Comparison of ENCODE assay signal across 8 mouse cellular contexts in the genomic region with DNA sequence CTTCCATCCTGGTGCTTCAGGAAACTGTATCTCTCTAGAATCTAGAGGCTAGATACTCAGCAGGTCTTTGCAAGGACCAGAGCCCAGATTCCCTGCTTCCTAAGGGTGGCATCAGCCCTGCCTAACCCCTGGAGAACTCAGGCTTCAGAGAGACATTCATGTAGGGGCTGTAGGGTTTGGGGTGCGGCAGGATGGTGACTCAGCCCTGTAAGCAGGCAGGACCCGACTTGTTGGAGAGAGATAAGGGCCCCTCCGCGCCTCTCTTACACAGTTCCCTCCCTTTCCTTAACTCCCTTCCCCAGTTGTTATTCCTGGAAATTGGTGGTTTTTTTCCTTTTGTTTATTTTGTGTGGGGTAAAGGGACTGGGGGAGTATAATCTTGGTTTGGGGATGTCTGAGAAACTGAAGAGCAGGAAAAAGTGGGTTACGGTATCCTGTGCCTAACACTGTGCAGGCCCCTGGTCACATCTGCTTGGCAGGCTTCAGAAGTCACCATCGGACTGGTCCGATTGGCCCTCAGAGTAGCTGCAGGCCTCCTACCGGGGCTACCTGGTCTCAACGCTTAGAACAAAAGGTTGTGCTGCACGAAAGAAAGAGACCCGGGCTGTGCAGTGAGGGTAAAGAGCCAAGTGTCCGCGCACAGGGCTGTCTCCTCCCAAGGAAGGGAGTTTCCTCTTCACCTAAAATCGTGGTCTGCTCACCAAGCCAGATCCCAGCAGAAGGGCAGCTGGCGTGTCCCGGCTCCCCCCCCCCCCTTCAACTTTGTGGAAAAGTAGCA. TPM values are rescaled to one million over a fixed set of nuclear protein-coding genes. Genes with fewer than 3 reads are reported as not detected.
DNase-seq lines count a peak whose midpoint lies in the region; ATAC-seq lines count a peak whose summit lies in the region.

No protein-coding gene starts in this region.

- H3K4me2 ChIP-seq in lung, embryonic 16.5 days (ENCODE audit: low read depth, low read length), result peak overlapping the region; percentile 73
- peak overlapping the region; percentile 57 for H3K4me2 ChIP-seq in forebrain, embryonic 12.5 days
- peak overlapping the region; percentile 80 for H3K4me2 ChIP-seq in liver, embryonic 13.5 days
- peak overlapping the region; percentile 47 for H3K4me2 ChIP-seq in stomach, embryonic 14.5 days (replicated peaks; ENCODE audit: low read depth, low read length)

- DNase-seq in lung, postnatal 36 days, result no peak
- DNase-seq in liver, embryonic 13.5 days, result peak; percentile 86
- no peak for DNase-seq in cerebellum, adult 18-20 months
- no peak for DNase-seq in adrenal gland, adult 2 months

- 11% methylated on average over 16 of the region's 16 CpGs for WGBS in lung, embryonic 16.5 days
- WGBS in forebrain, embryonic 12.5 days, result 9% methylated on average over 16 of the region's 16 CpGs
- WGBS in liver, embryonic 13.5 days (ENCODE audit: insufficient replicate concordance), result 3% methylated on average over 16 of the region's 16 CpGs
- 12% methylated on average over 16 of the region's 16 CpGs for WGBS in stomach, embryonic 14.5 days

- H3K27me3 ChIP-seq in lung, embryonic 16.5 days (ENCODE audit: control insufficient read depth, insufficient read depth, low read depth, low read length), result peaks cover 30% of the 10 kb centered on the region
- H3K27me3 ChIP-seq in forebrain, embryonic 12.5 days, result peaks cover 83% of the 10 kb centered on the region
- peaks cover 37% of the 10 kb centered on the region for H3K27me3 ChIP-seq in liver, embryonic 13.5 days
- H3K27me3 ChIP-seq in stomach, embryonic 14.5 days (ENCODE audit: control insufficient read depth, insufficient read depth, low read length), result peaks cover 5% of the 10 kb centered on the region; the same call in 1 of the 2 replicates

- no peak overlapping the region for H3K9ac ChIP-seq in lung, embryonic 16.5 days (ENCODE audit: low read length)
- H3K9ac ChIP-seq in forebrain, embryonic 12.5 days, result peak overlapping the region; percentile 42; the same call in 1 of the 2 replicates
- peak overlapping the region; percentile 77 for H3K9ac ChIP-seq in liver, embryonic 13.5 days
- H3K9ac ChIP-seq in stomach, embryonic 14.5 days (replicated peaks; ENCODE audit: low read depth, low read length), result no peak overlapping the region

- no peak overlapping the region for H3K27ac ChIP-seq in lung, embryonic 16.5 days (ENCODE audit: low read length)
- no peak overlapping the region for H3K27ac ChIP-seq in forebrain, embryonic 12.5 days
- H3K27ac ChIP-seq in liver, embryonic 13.5 days, result peak overlapping the region; percentile 97
- H3K27ac ChIP-seq in stomach, embryonic 14.5 days (ENCODE audit: low read length), result no peak overlapping the region

- no peaks in the 10 kb centered on the region for H3K36me3 ChIP-seq in lung, embryonic 16.5 days (ENCODE audit: control insufficient read depth, insufficient read depth, low read length)
- no peaks in the 10 kb centered on the region for H3K36me3 ChIP-seq in forebrain, embryonic 12.5 days (replicated peaks)
- H3K36me3 ChIP-seq in liver, embryonic 13.5 days, result no peaks in the 10 kb centered on the region
- no peaks in the 10 kb centered on the region for H3K36me3 ChIP-seq in stomach, embryonic 14.5 days (ENCODE audit: control insufficient read depth, insufficient read depth, low read length)

- peak overlapping the region; percentile 51 for H3K4me3 ChIP-seq in lung, embryonic 16.5 days (ENCODE audit: low read length)
- H3K4me3 ChIP-seq in forebrain, embryonic 12.5 days (replicated peaks), result peak overlapping the region; percentile 36
- peak overlapping the region; percentile 71 for H3K4me3 ChIP-seq in liver, embryonic 13.5 days (replicated peaks)
- H3K4me3 ChIP-seq in stomach, embryonic 14.5 days (ENCODE audit: low read depth, low read length), result peak overlapping the region; percentile 16; the same call in 1 of the 2 replicates

- ATAC-seq in lung, embryonic 16.5 days (ENCODE audit: low read depth), result no peak
- no peak for ATAC-seq in forebrain, embryonic 12.5 days (ENCODE audit: low FRiP score)
- ATAC-seq in liver, embryonic 13.5 days (ENCODE audit: low read depth), result peak; percentile 86
- peak; percentile 76; the same call in 1 of the 2 replicates for ATAC-seq in stomach, embryonic 14.5 days (ENCODE audit: insufficient number of reproducible peaks, insufficient read depth, low FRiP score, low read depth)
- no peak for ATAC-seq in inflammation-experienced regulatory T-cells, adult 6 months

- H3K9me3 ChIP-seq in lung, embryonic 16.5 days (ENCODE audit: control insufficient read depth, low read length), result peaks cover 6% of the 10 kb centered on the region; the same call in 1 of the 2 replicates
- H3K9me3 ChIP-seq in forebrain, embryonic 12.5 days, result no peaks in the 10 kb centered on the region
- H3K9me3 ChIP-seq in liver, embryonic 13.5 days (replicated peaks), result peaks cover 7% of the 10 kb centered on the region
- H3K9me3 ChIP-seq in stomach, embryonic 14.5 days (ENCODE audit: control insufficient read depth, low read depth, low read length), result 0 out of 2 replicates have a peak, but pooled peaks cover 3% of the 10 kb centered on the region

- H3K4me1 ChIP-seq in lung, embryonic 16.5 days (replicated peaks; ENCODE audit: control insufficient read depth, insufficient read depth, low read length), result peaks cover 11% of the 10 kb centered on the region
- H3K4me1 ChIP-seq in forebrain, embryonic 12.5 days, result peaks cover 23% of the 10 kb centered on the region
- peaks cover 83% of the 10 kb centered on the region for H3K4me1 ChIP-seq in liver, embryonic 13.5 days (replicated peaks)
- 0 out of 2 replicates have a peak, but pooled peaks cover 3% of the 10 kb centered on the region for H3K4me1 ChIP-seq in stomach, embryonic 14.5 days (ENCODE audit: control insufficient read depth, insufficient read depth, low read length)

RNA-seq across cellular contexts. Expression of gene Plek2, which starts 4.1 kb away (rescaled TPM):
- polyA plus RNA-seq in lung, embryonic 16.5 days (2015; fragmentation: Nextera tagmentation; extraction: Ambion mirVana), result 7.1 and 7.9 TPM in 2 replicates
- 1.9 and 2.7 TPM in 2 replicates for polyA plus RNA-seq in forebrain, embryonic 12.5 days (2016; fragmentation: Nextera tagmentation; extraction: Ambion mirVana)
- 52.5 and 54.4 TPM in 2 replicates for polyA plus RNA-seq in liver, embryonic 13.5 days (2015; fragmentation: Nextera tagmentation; extraction: Ambion mirVana)
- polyA plus RNA-seq in stomach, embryonic 14.5 days (2014; fragmentation: Nextera tagmentation; extraction: Ambion mirVana), result 21.0 and 23.7 TPM in 2 replicates
- total RNA-seq in adrenal gland, adult 2 months (2021), result under 1 TPM; 0.23 to 0.41 TPM
- polyA plus RNA-seq in adrenal gland, adult 2 months (2012; rRNA removed), result not detected in 2 replicates
- under 1 TPM in 2 of 3 experiments, not detected in 1; 0.35 to 0.45 TPM for polyA plus RNA-seq in inflammation-experienced regulatory T-cells, adult 6 months (2017; shearing (Covaris generic))

RNA-seq across cellular contexts. Expression of gene Eif2s1, which starts 49.3 kb away (rescaled TPM):
- 192 and 198 TPM in 2 replicates for polyA plus RNA-seq in lung, embryonic 16.5 days (2015; fragmentation: Nextera tagmentation; extraction: Ambion mirVana)
- polyA plus RNA-seq in forebrain, embryonic 12.5 days (2016; fragmentation: Nextera tagmentation; extraction: Ambion mirVana), result 184 and 188 TPM in 2 replicates
- 238 and 279 TPM in 2 replicates for polyA plus RNA-seq in liver, embryonic 13.5 days (2015; fragmentation: Nextera tagmentation; extraction: Ambion mirVana)
- polyA plus RNA-seq in stomach, embryonic 14.5 days (2014; fragmentation: Nextera tagmentation; extraction: Ambion mirVana), result 190 and 198 TPM in 2 replicates
- 10 to 100 TPM; 75.7 to 83.3 TPM for total RNA-seq in adrenal gland, adult 2 months (2021)
- 3.5 and 3.9 TPM in 2 replicates for polyA plus RNA-seq in adrenal gland, adult 2 months (2012; rRNA removed)
- polyA plus RNA-seq in inflammation-experienced regulatory T-cells, adult 6 months (2017; shearing (Covaris generic)), result 100 to 1,000 TPM; 172 to 284 (median 198) TPM

RNA-seq across cellular contexts. Expression of gene Atp6v1d, which starts 49.4 kb away (rescaled TPM):
- polyA plus RNA-seq in lung, embryonic 16.5 days (2015; fragmentation: Nextera tagmentation; extraction: Ambion mirVana), result 56.6 and 59.9 TPM in 2 replicates
- 88.9 and 90.9 TPM in 2 replicates for polyA plus RNA-seq in forebrain, embryonic 12.5 days (2016; fragmentation: Nextera tagmentation; extraction: Ambion mirVana)
- polyA plus RNA-seq in liver, embryonic 13.5 days (2015; fragmentation: Nextera tagmentation; extraction: Ambion mirVana), result 28.0 and 38.8 TPM in 2 replicates
- 68.3 and 72.9 TPM in 2 replicates for polyA plus RNA-seq in stomach, embryonic 14.5 days (2014; fragmentation: Nextera tagmentation; extraction: Ambion mirVana)
- 10 to 100 TPM; 58.6 to 78.8 TPM for total RNA-seq in adrenal gland, adult 2 months (2021)
- 2.2 and 2.4 TPM in 2 replicates for polyA plus RNA-seq in adrenal gland, adult 2 months (2012; rRNA removed)
- polyA plus RNA-seq in inflammation-experienced regulatory T-cells, adult 6 months (2017; shearing (Covaris generic)), result 100 to 1,000 TPM; 197 to 235 (median 223) TPM

Comparison
In these comparisons a context has a peak if more than half of its experiments do, and no peak if none do; other contexts are left out.
1. ATAC-seq: peak in liver, embryonic 13.5 days (single experiment) and stomach, embryonic 14.5 days (single experiment); none in lung, embryonic 16.5 days (single experiment), forebrain, embryonic 12.5 days (single experiment) and inflammation-experienced regulatory T-cells, adult 6 months (single experiment).
2. H3K4me3 ChIP-seq: peak in every context shown above with its lines; median percentile 71 in liver, embryonic 13.5 days; 51 in lung, embryonic 16.5 days; 36 in forebrain, embryonic 12.5 days; 16 in stomach, embryonic 14.5 days.
3. H3K9ac ChIP-seq: peak in forebrain, embryonic 12.5 days (single experiment) and liver, embryonic 13.5 days (single experiment); none in lung, embryonic 16.5 days (single experiment) and stomach, embryonic 14.5 days (single experiment).
4. RNA of gene Eif2s1, which starts 49.3 kb away (polyA plus RNA-seq): 238 to 279 TPM in liver, embryonic 13.5 days, 192 to 198 TPM in lung, embryonic 16.5 days, 190 to 198 TPM in stomach, embryonic 14.5 days, 172 to 284 TPM in inflammation-experienced regulatory T-cells, adult 6 months and 184 to 188 TPM in forebrain, embryonic 12.5 days; 3.5 to 3.9 TPM in adrenal gland, adult 2 months; every median in the first group is over 10 times any median in the second.
5. Peak in every context shown above with its lines, with median percentiles within 50 percentile points of each other: H3K4me2 ChIP-seq.